Mouse (Mus musculus) midbrain, embryonic 14.5 days (tissue): ENCODE results near the gene Sptssb. TPM values are rescaled to one million over a fixed set of nuclear protein-coding genes. Genes with fewer than 3 reads are reported as not detected.
A peak's percentile ranks its signal among the peaks of the same experiment; 100 is the strongest.

ENCODE experiments used
- ATAC-seq: fragments of 200-750 bp; cut with Nextera tagmentation; 2 replicates; pipeline ENCODE4 v1.8.0; 2017; ENCODE audit warnings: moderate number of reproducible peaks, moderate library complexity; ENCODE audit not compliant: low FRiP score, low TSS enrichment
- DNase-seq: peaks from one replicate; pipeline ENCODE4 v3.0.0-alpha.2; 2015
- H3K27ac ChIP-seq: fragments of 300-500 bp; sonication (generic); replicated peaks from 2 replicates; pipeline ENCODE4 v1.5.1; 2014; ENCODE audit warnings: mild to moderate bottlenecking, low read depth, low read length, moderate library complexity
- H3K27me3 ChIP-seq: fragments of 300-500 bp; sonication (generic); 2 replicates; pipeline ENCODE4 v1.6.1; 2014; ENCODE audit warnings: low read length, control low read depth, mixed read lengths; ENCODE audit not compliant: control insufficient read depth, insufficient read depth
- H3K36me3 ChIP-seq: fragments of 300-500 bp; sonication (generic); 2 replicates; pipeline ENCODE4 v1.6.1; 2014; ENCODE audit warnings: low read length, control low read depth; ENCODE audit not compliant: control insufficient read depth, insufficient read depth
- H3K4me1 ChIP-seq: fragments of 300-500 bp; sonication (generic); 2 replicates; pipeline ENCODE4 v1.6.1; 2014; ENCODE audit warnings: mild to moderate bottlenecking, antibody characterized with exemption, low read length, control low read depth; ENCODE audit not compliant: control insufficient read depth, insufficient read depth
- H3K4me2 ChIP-seq: fragments of 300-500 bp; sonication (generic); 2 replicates; pipeline ENCODE4 v1.6.1; 2014; ENCODE audit warnings: mild to moderate bottlenecking, low read length, moderate library complexity
- H3K4me3 ChIP-seq: fragments of 300-500 bp; sonication (generic); replicated peaks from 2 replicates; pipeline ENCODE4 v1.5.1; 2014; ENCODE audit warnings: low read depth, low read length
- H3K9ac ChIP-seq: fragments of 300-500 bp; sonication (generic); replicated peaks from 2 replicates; pipeline ENCODE4 v1.6.1; 2014; ENCODE audit warnings: mild to moderate bottlenecking, low read length, moderate library complexity
- H3K9me3 ChIP-seq: fragments of 300-500 bp; sonication (generic); 2 replicates; pipeline ENCODE4 v1.6.1; 2016; ENCODE audit warnings: low read length, control low read depth, mixed read lengths; ENCODE audit not compliant: control insufficient read depth
- WGBS: fragments of 180-500 bp; shearing (Covaris S2); extraction: QIAGEN DNeasy Blood & Tissue Kit; methylation state at CpG from one replicate; pipeline ENCODE4 v1.1.7; 2014; 5-methylcytosine and 5-hydroxymethylcytosine counted together
- polyA plus RNA-seq: library from polyadenylated mRNA; unstranded; fragments of >200 nt; fragmentation: Nextera tagmentation; extraction: Ambion mirVana; gene quantifications from 2 replicates; pipeline ENCODE4 v1.2.1, GENCODE M21; 2014

Sptssb gene
- 0.38 and 0.39 TPM in 2 replicates for polyA plus RNA-seq

DNA sequence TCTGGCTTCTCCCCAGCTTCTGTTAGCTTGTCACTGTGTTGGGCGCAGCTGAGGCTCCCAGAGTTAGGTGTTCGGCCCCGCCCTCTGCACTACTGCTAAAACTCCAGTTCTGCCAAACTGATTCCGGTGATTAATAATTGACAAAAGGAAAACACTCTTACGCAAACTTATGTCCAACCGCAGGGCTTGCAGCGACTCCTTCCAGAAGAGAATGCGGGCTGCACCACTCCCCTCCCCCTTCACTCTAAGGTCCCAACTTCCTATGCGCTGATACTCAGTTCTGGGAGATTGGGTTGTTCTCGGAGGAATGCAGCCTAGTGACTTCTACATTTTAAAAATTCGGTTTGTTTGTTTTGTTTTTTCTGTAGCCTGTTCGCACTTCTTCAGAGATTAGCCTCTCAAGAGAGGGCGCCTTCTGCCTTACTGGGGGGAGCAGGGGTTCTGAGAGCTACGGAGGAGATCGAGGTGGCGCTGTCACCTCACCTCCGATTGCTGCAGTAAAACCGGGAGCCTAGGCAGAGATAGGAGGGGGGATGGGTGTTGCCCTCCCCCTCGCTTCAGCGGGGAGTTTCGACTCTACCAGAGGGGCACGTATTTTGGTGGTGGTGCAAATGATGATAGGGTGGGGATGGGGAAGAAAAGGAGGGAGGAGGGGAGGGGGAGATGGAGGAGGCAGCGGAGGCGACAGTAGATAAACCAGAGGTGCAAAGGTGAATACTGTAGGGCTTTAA, at the start of gene Sptssb:
Sptssb (minus strand) TSS at position 83 of the 731 bp plus-strand sequence.
- WGBS: 3% methylated on average over 24 of the region's 24 CpGs
- DNase-seq (peak; percentile 56), ATAC-seq (peak; percentile 35; the same call in 1 of the 2 replicates)
- Histone ChIP-seq H3K9me3 (no peaks in the 10 kb centered on the region), H3K4me1 (peaks cover 9% of the 10 kb centered on the region; the same call in 1 of the 2 replicates), H3K27ac (no peak within 1 kb of the TSS), H3K4me2 (peak within 1 kb of the TSS; percentile 96), H3K9ac (peak within 1 kb of the TSS; percentile 53), H3K27me3 (no peaks in the 10 kb centered on the region), H3K4me3 (peak within 1 kb of the TSS; percentile 55), H3K36me3 (no peaks in the 10 kb centered on the region)

DNA sequence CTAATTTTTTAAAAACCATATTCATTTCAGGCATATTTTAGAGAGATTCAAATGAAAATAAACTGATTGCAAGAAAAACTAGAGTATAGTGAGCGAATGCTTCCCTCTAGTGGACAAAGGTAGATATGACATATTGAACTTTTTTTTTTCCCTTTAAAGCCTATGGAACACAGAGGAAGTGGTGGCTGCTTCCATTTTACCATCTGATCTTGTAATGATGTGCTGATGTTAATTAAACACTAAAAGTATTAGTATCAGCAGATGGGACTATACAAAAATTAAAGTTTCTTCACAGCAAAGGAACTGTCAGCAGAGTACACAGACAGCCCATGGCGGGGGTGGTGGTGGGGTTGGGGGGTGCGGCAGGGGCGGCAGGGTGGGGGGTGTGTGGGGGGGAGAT, 48.3 kb upstream of the Sptssb start:
- Histone ChIP-seq H3K27me3 (no peaks in the 10 kb centered on the region), H3K4me2 (no peak overlapping the region), H3K4me3 (no peak overlapping the region), H3K4me1 (no peaks in the 10 kb centered on the region), H3K27ac (no peak overlapping the region), H3K9me3 (no peaks in the 10 kb centered on the region), H3K36me3 (no peaks in the 10 kb centered on the region), H3K9ac (no peak overlapping the region)
- ATAC-seq (peak; percentile 53; the same call in 1 of the 2 replicates), DNase-seq (peak; percentile 83)
- 63% methylated on average over 4 of the region's 4 CpGs for WGBS

DNA sequence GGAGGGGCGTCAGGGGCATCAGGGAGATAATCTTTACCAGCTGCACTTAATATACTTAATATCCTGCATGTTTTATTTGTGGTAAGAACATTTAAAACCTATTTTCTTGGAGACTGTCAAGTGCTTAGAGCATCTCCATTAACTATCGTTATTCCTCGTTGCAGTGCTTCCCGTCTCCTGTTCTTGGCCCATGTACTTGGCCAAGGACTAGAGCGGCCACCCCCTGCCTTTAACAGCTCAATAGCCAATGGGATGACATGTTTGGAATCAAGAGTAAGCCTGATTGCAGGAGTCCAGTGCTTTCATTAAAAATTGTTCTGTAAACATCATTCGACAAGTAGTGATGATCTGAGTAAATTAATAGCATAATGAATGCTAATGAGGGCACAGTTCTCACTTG, 47.8 kb upstream of the Sptssb start:
- no peak for ATAC-seq
- Histone ChIP-seq H3K9ac (no peak overlapping the region), H3K27ac (no peak overlapping the region), H3K4me2 (no peak overlapping the region), H3K4me1 (no peaks in the 10 kb centered on the region), H3K27me3 (no peaks in the 10 kb centered on the region), H3K9me3 (no peaks in the 10 kb centered on the region), H3K36me3 (no peaks in the 10 kb centered on the region), H3K4me3 (no peak overlapping the region)
- DNase-seq: no peak
- WGBS: 57% methylated on average over 6 of the region's 6 CpGs

DNA sequence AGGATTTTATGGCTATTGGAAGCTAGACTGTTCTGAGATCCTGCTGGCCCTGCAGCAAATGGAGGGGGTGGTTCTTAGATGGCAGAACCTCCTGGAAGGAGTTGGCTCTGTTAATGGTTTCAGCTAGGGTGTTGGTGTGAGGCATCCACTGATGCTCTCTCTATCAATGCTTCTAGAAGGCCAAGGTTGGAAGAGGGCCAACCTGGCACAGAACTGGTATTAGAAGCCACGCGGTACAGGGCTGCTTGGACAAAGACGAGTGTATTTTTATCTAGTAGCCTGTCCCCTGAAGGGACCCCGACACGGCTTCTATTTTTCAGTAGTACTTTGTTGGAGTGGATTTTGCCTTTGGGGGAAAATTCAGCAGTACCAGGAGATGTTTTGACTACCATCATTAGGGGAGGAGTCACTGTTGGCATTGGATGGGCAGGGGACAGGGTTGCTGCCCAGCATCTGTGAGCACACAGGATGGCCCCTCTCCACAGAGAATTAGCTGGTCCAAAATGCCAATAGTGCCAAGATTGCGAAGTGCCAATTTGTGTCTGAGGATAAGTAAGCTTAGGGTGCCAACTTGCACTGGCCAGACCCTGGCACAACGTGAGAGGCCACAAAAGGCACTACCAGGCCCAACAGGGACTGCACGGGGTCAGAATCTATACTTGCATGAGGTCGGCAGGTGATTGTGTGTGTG, 43.2 kb upstream of the Sptssb start:
- Histone ChIP-seq H3K9me3 (no peaks in the 10 kb centered on the region), H3K4me3 (no peak overlapping the region), H3K27me3 (no peaks in the 10 kb centered on the region), H3K27ac (no peak overlapping the region), H3K36me3 (no peaks in the 10 kb centered on the region), H3K9ac (no peak overlapping the region), H3K4me2 (no peak overlapping the region), H3K4me1 (no peaks in the 10 kb centered on the region)
- WGBS: 87% methylated on average over 9 of the region's 9 CpGs
- DNase-seq (peak; percentile 22), ATAC-seq (no peak)

DNA sequence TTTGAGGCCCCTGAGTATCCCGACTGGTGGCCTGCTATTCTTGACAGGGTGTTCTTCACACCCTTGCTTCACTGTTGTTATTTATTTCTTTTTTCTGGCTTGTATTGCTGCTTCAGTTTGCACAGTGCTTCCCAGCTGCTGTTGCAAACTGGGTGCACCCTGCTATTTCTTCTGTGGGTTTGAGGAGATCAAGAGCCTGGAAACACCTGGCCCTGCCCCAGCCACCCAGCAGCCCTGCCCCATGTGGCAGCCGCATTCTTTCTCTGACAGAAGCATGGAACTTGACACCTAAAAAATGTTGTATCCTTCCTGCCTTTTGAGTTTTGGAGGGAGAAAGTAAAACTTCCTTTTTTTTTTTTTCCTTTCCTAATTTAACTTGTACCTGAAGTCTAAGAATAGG, 42.6 kb upstream of the Sptssb start:
- no peaks in the 10 kb centered on the region for H3K4me1 ChIP-seq
- no peak overlapping the region for H3K4me3 ChIP-seq
- ATAC-seq: no peak
- H3K4me2 ChIP-seq: no peak overlapping the region
- no peak overlapping the region for H3K27ac ChIP-seq
- H3K36me3 ChIP-seq: no peaks in the 10 kb centered on the region
- H3K9me3 ChIP-seq: no peaks in the 10 kb centered on the region
- WGBS: 74% methylated on average over 2 of the region's 2 CpGs
- H3K9ac ChIP-seq: no peak overlapping the region
- no peak for DNase-seq
- no peaks in the 10 kb centered on the region for H3K27me3 ChIP-seq

DNA sequence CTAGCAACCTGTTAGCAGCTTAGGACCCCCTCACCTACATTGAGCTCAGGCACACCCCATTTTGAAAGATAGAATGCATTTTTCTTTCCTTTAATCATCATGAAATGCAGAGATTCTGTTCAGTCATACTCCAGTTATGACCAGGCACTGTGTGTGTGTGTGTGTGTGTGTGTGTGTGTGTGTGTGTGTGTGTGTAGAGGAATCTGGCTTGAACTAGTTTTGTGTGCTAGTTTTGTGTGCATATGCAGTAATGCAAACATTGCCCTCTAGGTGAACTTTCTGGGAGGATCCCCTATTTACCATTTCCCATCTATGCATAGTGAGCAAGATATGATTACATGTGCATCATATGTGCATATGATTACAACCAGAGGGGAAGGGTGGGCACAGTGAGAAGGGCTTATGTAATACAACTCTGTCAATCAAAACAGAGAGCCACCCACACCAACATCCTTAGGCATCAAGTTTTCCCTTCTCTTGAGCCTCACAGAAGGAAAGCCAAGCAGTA, 42.2 kb upstream of the Sptssb start:
- Histone ChIP-seq H3K27me3 (no peaks in the 10 kb centered on the region), H3K4me2 (no peak overlapping the region), H3K36me3 (no peaks in the 10 kb centered on the region), H3K9ac (no peak overlapping the region), H3K4me3 (no peak overlapping the region), H3K27ac (no peak overlapping the region), H3K9me3 (no peaks in the 10 kb centered on the region), H3K4me1 (no peaks in the 10 kb centered on the region)
- DNase-seq (no peak), ATAC-seq (no peak)

DNA sequence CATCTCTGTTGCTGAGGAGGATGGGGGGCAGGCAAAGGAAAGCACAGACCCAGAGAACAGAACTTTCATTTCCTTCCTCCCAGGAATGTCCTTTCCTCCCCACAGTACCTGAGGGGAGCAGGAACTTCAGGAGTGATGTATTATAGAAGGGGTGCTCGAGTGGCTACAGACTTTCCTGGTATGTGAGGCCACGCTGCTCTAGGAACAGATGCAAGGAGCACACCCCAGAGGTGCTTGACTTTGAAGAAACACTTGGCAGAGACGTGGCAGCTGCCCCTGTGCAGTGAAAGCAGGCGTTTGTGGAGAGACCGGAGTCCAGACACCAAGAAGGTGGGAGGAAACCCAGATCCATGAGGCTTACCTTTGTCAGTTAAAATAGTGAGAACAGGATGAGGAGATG, 40.6 kb upstream of the Sptssb start:
- 74% methylated on average over 5 of the region's 5 CpGs for WGBS
- DNase-seq: no peak
- ATAC-seq: no peak
- Histone ChIP-seq H3K4me1 (no peaks in the 10 kb centered on the region), H3K9me3 (no peaks in the 10 kb centered on the region), H3K27me3 (no peaks in the 10 kb centered on the region), H3K4me3 (no peak overlapping the region), H3K36me3 (no peaks in the 10 kb centered on the region), H3K4me2 (no peak overlapping the region), H3K9ac (no peak overlapping the region), H3K27ac (no peak overlapping the region)

DNA sequence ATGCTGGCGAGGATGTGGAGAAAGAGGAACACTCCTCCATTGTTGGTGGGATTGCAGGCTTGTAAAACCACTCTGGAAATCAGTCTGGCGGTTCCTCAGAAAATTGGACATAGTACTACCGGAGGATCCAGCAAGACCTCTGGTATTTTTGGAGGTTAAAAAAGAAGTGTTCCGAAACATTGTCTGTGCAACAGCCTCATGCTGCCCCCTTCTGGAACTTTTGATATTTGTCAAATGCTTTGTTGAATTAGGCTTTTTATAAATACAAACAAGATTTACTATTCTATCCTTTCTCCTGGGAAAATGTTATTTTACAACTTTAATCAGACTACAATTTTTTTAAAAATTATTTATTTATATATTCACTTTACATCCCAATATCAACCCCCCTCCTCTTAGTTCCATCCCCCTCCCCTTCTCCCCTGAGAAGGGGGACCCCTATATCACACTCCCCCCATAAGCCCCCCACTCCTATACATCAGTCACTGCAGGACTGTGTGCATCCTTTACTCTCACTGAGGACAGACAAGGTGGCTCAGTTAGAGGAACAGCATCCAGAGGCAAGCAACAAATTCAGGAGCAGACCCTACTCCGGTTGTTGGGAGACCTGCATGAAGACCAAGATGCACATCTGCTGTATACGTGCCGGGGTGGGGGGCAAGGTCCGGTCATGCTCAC, 38.3 kb upstream of the Sptssb start:
- Histone ChIP-seq H3K9ac (no peak overlapping the region), H3K4me2 (no peak overlapping the region), H3K4me3 (no peak overlapping the region), H3K27ac (no peak overlapping the region), H3K4me1 (no peaks in the 10 kb centered on the region), H3K27me3 (no peaks in the 10 kb centered on the region), H3K36me3 (no peaks in the 10 kb centered on the region), H3K9me3 (no peaks in the 10 kb centered on the region)
- ATAC-seq (no peak), DNase-seq (peak; percentile 80)
- 79% methylated on average over 7 of the region's 8 CpGs for WGBS
